Mouse (Mus musculus): ENCODE results near the gene Tlnrd1.

DNA sequence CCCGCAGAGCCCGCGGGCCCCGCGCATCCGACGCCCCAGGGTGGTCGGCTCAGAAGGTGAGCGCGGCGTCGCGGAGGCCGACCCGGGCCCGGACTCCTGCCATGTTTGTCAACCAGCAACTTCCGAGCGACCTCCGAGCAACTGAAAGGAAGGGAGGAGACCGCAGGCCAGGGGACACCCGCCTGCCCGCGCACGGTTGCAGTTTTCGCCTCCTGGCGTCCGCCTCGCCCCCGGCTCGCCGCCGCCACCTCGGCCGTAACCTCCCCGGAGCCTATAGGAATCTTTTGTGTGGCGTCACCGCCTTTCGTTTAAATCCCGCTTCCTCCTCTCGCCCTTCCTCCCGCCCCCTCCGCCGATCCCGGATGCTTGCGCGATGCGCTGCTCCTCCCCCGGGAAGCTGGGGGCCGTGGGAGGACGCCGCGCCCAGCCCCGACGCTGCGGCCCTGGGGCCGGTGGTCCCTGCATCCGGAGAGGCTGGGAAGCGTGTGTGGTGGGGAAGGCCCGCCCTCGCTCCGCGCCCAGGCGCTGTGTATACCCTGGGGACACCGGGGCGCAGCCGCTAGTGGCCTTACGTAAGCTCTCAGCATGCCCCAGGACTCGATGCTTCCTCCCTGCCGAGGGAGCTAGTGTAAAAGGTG, at the start of gene Tlnrd1, which contains the start of gene Mesd:
- no peak for TF ChIP-seq CTCF (IDR thresholded peaks at IDR 0.05 in 2 of 3, conservative IDR thresholded peaks at IDR 0.05 in 1 of 3; ENCODE audit: control insufficient read depth in 1 of 3, insufficient read depth in 1 of 3, low read depth in 2 of 3, low read length in 3 of 3, poor library complexity in 1 of 3, severe bottlenecking in 1 of 3)
- no peak for TF ChIP-seq TAL1 (IDR thresholded peaks at IDR 0.05; ENCODE audit: low read length)
- no peak for TF ChIP-seq RCOR1 (IDR thresholded peaks at IDR 0.05; ENCODE audit: low read depth, low read length)
- TF ChIP-seq POLR2A (IDR thresholded peaks at IDR 0.05; ENCODE audit: control insufficient read depth in 1 of 2, insufficient read depth in 1 of 2, low read depth in 1 of 2, low read length in 2 of 2, poor library complexity in 1 of 2): peak; percentile 77 to 88
- no peak; the same call in 1 of the 2 replicates for TF ChIP-seq MAX (IDR thresholded peaks at IDR 0.05; ENCODE audit: low read length)
- no peak for TF ChIP-seq MYC (IDR thresholded peaks at IDR 0.05; ENCODE audit: low read depth, low read length)
- TF ChIP-seq EP300 (IDR thresholded peaks at IDR 0.05; ENCODE audit: low read depth in 1 of 2, low read length in 2 of 2): peak in 1 of 2 experiments; percentile 3; a peak in 2 of 4 replicates
- TF ChIP-seq SMC3 (IDR thresholded peaks at IDR 0.05; ENCODE audit: low read depth, low read length): no peak
- no peak for TF ChIP-seq CHD2 (IDR thresholded peaks at IDR 0.05; ENCODE audit: low read length)
- 0 out of 2 replicates have a peak, but pooled peaks have one; percentile 12 for TF ChIP-seq SIN3A (IDR thresholded peaks at IDR 0.05; ENCODE audit: low read length)

All from MEL (cell line).